Mouse (Mus musculus) liver, embryonic 13.5 days (tissue): Measurements from ENCODE around the gene Glcci1. TPM values are rescaled to one million over a fixed set of nuclear protein-coding genes. Genes with fewer than 3 reads are reported as not detected.
A peak's percentile ranks its signal among the peaks of the same experiment; 100 is the strongest.

ENCODE experiments used
- ATAC-seq: fragments of 200-750 bp; cut with Nextera tagmentation; 2 replicates; pipeline ENCODE4 v1.8.0; 2017; ENCODE audit warnings: low read depth, mild to moderate bottlenecking, moderate number of reproducible peaks, moderate library complexity
- DNase-seq: peaks from one replicate; pipeline ENCODE4 v3.0.0; 2022
- H3K27ac ChIP-seq: fragments of 300-500 bp; sonication (generic); 2 replicates; pipeline ENCODE4 v1.5.1; 2015; ENCODE audit warnings: moderate library complexity, mild to moderate bottlenecking, inconsistent platforms
- H3K27me3 ChIP-seq: fragments of 300-500 bp; sonication (generic); 2 replicates; pipeline ENCODE4 v1.6.1; 2015; ENCODE audit warnings: mild to moderate bottlenecking, inconsistent platforms
- H3K36me3 ChIP-seq: fragments of 300-500 bp; sonication (generic); 2 replicates; pipeline ENCODE4 v1.6.1; 2015; ENCODE audit warnings: mild to moderate bottlenecking, inconsistent platforms
- H3K4me1 ChIP-seq: fragments of 300-500 bp; sonication (generic); replicated peaks from 2 replicates; pipeline ENCODE4 v1.6.1; 2015; ENCODE audit warnings: inconsistent platforms
- H3K4me2 ChIP-seq: fragments of 300-500 bp; sonication (generic); 2 replicates; pipeline ENCODE4 v1.6.1; 2015; ENCODE audit warnings: inconsistent platforms, mild to moderate bottlenecking, moderate library complexity
- H3K4me3 ChIP-seq: fragments of 300-500 bp; sonication (generic); replicated peaks from 2 replicates; pipeline ENCODE4 v1.5.1; 2015; ENCODE audit warnings: mild to moderate bottlenecking, inconsistent platforms
- H3K9ac ChIP-seq: fragments of 300-500 bp; sonication (generic); 2 replicates; pipeline ENCODE4 v1.6.1; 2015; ENCODE audit warnings: mild to moderate bottlenecking, inconsistent platforms
- H3K9me3 ChIP-seq: fragments of 300-500 bp; sonication (generic); replicated peaks from 2 replicates; pipeline ENCODE4 v1.6.1; 2016; ENCODE audit warnings: inconsistent platforms
- WGBS: fragments of 180-500 bp; shearing (Covaris S2); methylation state at CpG from one replicate; pipeline ENCODE4 v1.1.7; 2015; ENCODE audit not compliant: insufficient replicate concordance; 5-methylcytosine and 5-hydroxymethylcytosine counted together
- polyA plus RNA-seq: library from polyadenylated mRNA; unstranded; fragments of >200 nt; fragmentation: Nextera tagmentation; extraction: Ambion mirVana; gene quantifications from 2 replicates; pipeline ENCODE4 v1.2.1, GENCODE M21; 2015

Gene Glcci1
- polyA plus RNA-seq, 1 experiment from 2014 or later = 1.1 TPM

DNA sequence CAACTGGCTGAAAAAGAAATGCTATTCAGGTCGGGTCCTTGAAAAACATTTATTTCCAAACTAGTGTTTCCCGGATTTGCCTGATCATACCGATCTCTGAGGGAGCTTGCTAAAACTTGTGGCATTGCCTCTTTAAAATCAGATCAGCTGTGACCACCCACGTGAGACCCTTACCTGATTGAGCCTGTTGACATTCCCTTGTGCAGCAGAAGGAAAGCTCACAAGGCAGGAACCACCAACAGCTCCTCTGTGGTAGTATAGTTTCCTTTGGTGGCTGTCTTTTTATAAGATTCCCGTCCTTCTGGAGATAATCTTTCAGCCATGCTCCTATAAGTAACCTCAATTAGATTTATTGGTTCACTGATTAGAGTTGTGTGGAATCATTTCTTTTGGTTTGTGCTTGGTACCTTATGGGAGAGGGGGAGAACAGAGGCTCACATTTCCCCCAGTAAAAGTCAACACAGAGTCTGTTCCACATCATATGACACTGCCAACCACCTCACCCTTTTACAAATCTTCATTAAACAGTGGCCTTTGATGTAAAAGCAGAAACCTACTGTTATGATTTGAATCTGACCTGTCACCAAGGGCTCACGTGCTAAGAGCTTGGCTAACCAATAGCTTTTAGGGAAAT is 12.0 kb upstream of the Glcci1 start:
- Histone ChIP-seq H3K27ac (no peak overlapping the region), H3K4me2 (no peak overlapping the region), H3K9ac (no peak overlapping the region), H3K36me3 (no peaks in the 10 kb centered on the region), H3K4me3 (no peak overlapping the region), H3K9me3 (no peaks in the 10 kb centered on the region), H3K27me3 (no peaks in the 10 kb centered on the region), H3K4me1 (no peaks in the 10 kb centered on the region)
- 51% methylated on average over 6 of the region's 6 CpGs for WGBS
- no peak for ATAC-seq
- DNase-seq = no peak

DNA sequence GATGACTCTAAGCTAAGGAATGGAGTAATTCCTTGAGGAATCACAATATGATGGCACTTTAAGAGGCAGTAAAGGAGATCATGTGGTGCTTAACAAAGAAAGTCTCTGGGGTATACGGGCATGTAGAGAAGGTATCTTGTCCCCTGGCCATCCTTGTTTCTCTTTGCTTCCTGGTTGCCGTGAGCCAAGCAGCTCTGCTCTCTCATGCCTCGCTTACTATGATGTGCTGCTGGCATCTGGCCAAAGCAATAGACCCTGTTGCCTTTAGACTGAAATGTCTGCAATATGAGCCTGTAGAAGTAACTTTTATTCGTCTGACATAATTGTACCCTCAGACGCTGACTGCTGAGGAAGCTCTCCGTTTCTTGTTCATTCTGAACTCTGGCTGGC is 11.5 kb upstream of the Glcci1 start:
- no peak for DNase-seq
- no peak for ATAC-seq
- 70% methylated on average over 6 of the region's 6 CpGs for WGBS
- Histone ChIP-seq H3K4me3 (no peak overlapping the region), H3K27me3 (no peaks in the 10 kb centered on the region), H3K36me3 (no peaks in the 10 kb centered on the region), H3K9me3 (no peaks in the 10 kb centered on the region), H3K9ac (no peak overlapping the region), H3K4me1 (no peaks in the 10 kb centered on the region), H3K4me2 (no peak overlapping the region), H3K27ac (no peak overlapping the region)

DNA sequence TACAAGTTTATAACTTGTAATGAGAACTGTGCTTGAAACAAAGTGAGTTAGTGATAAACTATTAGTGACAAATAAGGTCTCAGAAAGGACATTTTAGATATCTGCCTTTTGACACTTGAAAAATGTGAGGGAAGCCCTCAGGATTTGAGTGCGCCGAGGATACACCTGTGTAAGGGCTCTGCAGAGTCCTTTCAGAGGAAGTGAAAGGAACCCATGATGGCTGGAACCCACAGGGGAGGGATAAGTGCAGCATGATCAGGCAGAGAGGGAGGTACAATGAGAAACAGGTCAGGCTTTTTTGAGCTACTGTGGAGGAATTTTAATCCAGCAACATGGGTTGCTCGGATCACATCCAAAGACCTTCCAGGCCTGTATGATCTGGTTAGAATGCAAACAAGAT is 10.4 kb upstream of the Glcci1 start:
- no peaks in the 10 kb centered on the region for H3K4me1 ChIP-seq
- H3K4me3 ChIP-seq = no peak overlapping the region
- DNase-seq = no peak
- no peaks in the 10 kb centered on the region for H3K9me3 ChIP-seq
- H3K27ac ChIP-seq = no peak overlapping the region
- no peak overlapping the region for H3K9ac ChIP-seq
- 82% methylated on average over 3 of the region's 3 CpGs for WGBS
- no peaks in the 10 kb centered on the region for H3K36me3 ChIP-seq
- ATAC-seq = no peak
- no peaks in the 10 kb centered on the region for H3K27me3 ChIP-seq
- H3K4me2 ChIP-seq = no peak overlapping the region

DNA sequence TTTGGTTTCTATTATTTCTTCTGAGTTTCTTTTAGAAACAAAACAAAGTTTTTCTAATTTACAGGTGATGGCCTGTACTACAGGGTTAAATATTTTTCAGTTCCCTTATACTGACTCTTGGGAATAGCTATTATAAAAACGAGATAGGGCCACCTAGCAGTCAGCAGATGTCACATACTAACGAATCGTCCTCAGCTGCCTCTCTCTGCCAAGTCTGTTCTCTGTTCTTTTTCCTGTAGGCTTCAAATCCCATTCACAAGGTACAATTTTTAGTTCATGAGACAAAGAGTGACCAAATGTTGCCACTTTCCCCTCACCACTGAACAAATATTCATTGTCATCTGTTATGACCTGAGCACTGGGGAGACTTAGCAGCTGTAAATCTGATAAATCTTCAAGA is 5.4 kb upstream of the Glcci1 start:
- no peak overlapping the region for H3K27ac ChIP-seq
- no peak overlapping the region for H3K4me2 ChIP-seq
- H3K36me3 ChIP-seq = no peaks in the 10 kb centered on the region
- H3K9me3 ChIP-seq = no peaks in the 10 kb centered on the region
- WGBS = 51% methylated on average over 3 of the region's 3 CpGs
- H3K9ac ChIP-seq = no peak overlapping the region
- ATAC-seq (no peak), DNase-seq (no peak)
- no peak overlapping the region for H3K4me3 ChIP-seq
- H3K27me3 ChIP-seq = no peaks in the 10 kb centered on the region
- peaks cover 7% of the 10 kb centered on the region for H3K4me1 ChIP-seq

DNA sequence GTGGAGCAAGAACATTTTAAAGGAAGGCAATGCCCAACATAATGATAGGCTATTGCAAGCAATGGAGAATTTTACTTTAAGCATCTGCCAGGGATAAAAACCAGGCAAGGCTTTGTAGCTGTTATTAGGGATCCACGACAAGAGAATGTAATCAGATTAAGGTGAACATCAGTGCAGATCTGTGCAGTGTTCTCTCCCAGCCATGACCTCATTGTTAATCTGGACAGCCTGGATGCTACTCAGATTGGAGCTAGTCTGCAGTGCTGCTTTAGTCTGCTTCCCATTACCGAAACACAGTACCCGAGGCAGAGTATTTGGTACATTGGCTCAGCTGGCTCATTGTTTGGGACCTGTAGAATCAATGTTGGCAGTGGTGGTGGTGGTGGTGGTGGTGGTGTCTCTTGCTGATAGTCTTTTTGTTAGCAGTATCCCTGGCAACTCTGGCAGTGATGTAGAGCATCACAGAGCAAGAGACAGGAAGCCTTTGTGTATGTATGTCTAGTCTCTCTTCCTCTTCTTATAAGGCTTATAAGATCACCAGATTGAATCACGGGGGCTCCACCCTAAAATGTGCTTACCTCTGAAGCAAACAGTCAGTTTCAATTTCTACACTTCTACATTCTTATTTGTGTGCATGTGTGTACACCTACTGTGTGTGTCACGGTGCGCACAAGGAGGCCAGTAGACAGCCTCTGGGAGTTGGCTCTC is 4.7 kb upstream of the Glcci1 start:
- 68% methylated on average over 6 of the region's 6 CpGs for WGBS
- H3K4me3 ChIP-seq = no peak overlapping the region
- no peaks in the 10 kb centered on the region for H3K9me3 ChIP-seq
- H3K4me2 ChIP-seq = no peak overlapping the region
- peaks cover 7% of the 10 kb centered on the region for H3K4me1 ChIP-seq
- H3K9ac ChIP-seq = no peak overlapping the region
- no peak overlapping the region for H3K27ac ChIP-seq
- no peaks in the 10 kb centered on the region for H3K36me3 ChIP-seq
- ATAC-seq = no peak
- H3K27me3 ChIP-seq = no peaks in the 10 kb centered on the region
- DNase-seq = no peak

DNA sequence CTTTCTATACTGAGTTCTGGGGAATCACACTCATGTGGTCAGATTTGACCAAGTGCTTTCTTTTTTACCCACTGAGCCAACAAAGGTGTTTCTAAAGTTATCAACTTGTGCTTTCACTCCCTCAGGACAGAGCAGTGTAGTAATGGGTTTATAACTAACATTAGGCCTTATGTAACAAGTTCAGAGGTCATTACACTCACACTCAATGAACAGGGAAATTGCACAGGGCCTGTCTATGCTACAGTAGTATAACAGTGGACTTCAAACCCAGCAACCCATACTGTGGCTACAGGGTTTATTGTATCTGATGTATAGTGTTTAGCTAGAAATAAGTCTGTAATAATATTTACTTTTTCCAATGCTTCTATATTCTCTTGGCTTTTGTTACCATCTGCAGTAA is 2.8 kb upstream of the Glcci1 start:
- peaks cover 22% of the 10 kb centered on the region for H3K4me1 ChIP-seq
- H3K36me3 ChIP-seq = no peaks in the 10 kb centered on the region
- no peaks in the 10 kb centered on the region for H3K9me3 ChIP-seq
- DNase-seq (no peak), ATAC-seq (no peak)
- no peak overlapping the region for H3K4me2 ChIP-seq
- no peak overlapping the region for H3K9ac ChIP-seq
- no peak overlapping the region for H3K4me3 ChIP-seq
- H3K27me3 ChIP-seq = no peaks in the 10 kb centered on the region
- H3K27ac ChIP-seq = no peak overlapping the region

DNA sequence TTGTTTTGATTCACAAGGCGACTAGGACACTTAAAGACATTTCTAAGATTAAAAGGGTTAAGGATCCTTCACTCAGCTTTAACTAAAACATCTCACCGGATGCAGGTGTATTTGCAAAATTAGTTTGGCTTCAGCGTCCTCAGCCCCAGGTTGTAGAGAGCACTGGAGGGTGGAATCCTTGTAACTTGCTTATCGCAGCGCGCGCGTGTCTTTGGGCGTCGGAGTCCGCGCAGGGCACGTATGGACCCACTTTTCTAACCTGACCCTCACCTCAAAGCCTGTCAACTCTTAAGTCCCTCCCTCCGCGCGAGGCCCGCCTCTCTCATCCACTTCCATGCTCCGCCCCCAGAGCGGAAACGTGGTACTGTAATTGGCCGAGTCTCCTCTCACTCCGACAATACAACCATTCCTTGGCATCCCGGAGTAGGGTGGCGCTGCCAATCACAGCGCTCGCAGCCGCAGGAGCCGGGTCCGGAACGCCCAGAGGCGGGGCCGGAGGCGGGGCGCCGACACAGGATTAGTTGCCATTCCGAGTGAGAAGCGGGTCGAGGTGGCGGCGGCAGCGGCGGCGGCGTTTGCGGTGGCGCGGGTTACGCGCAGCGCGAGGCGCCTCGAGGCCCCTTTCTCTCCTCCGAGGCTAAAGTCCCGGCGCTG is 390 bp upstream of the Glcci1 start:
- no peaks in the 10 kb centered on the region for H3K9me3 ChIP-seq
- ATAC-seq (peak; percentile 97), DNase-seq (peak; percentile 99)
- peak overlapping the region; percentile 93 for H3K4me3 ChIP-seq
- H3K4me2 ChIP-seq = peak overlapping the region; percentile 99
- H3K4me1 ChIP-seq = peaks cover 32% of the 10 kb centered on the region
- H3K27ac ChIP-seq = peak overlapping the region; percentile 96
- H3K27me3 ChIP-seq = no peaks in the 10 kb centered on the region
- under 1% methylated on average over 56 of the region's 56 CpGs for WGBS
- no peaks in the 10 kb centered on the region for H3K36me3 ChIP-seq
- peak overlapping the region; percentile 95 for H3K9ac ChIP-seq

DNA sequence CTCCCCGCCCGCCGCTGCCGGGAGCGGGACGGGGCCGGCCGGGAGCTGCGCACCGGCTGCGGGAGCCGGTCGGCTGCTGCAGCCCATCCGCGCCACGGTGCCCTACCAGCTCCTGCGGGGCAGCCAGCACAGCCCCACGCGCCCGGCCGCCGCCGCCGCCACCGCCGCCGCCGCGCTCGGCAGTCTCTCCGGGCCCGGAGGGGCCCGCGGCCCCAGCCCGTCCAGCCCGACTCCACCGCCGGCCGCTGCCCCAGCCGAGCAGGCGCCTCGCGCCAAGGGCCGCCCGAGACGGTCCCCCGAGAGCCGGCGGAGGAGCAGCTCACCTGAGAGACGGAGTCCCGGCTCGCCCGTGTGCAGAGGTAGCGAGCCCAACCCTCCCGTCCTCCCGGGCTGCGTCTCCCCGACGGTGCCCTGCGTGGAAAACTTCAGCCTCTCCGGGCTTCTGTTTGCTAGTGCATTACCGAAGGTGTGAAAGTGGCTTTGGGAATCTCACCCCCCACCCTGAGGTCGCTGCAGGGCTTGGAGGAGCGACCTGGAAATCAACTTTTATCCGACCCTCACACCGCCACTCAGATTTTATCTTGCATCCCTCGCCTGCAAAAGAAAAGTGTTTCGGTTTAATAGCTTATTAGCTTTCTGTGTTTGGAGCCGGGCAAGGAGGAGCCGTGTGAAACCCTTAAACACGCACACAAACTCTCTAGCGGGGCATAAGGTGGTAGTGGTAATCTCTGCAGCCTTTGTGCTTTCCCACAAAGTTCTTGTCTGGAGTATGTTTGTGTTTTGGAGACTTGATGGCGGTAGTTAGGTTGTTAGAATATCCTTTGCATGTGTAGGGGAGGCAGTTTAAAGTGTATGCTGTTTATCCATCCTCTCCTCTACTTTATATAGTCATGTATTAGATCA is 812 bp downstream of the Glcci1 start:
- Histone ChIP-seq H3K4me1 (peaks cover 32% of the 10 kb centered on the region), H3K36me3 (no peaks in the 10 kb centered on the region), H3K9ac (peak overlapping the region; percentile 95), H3K27ac (peak overlapping the region; percentile 96), H3K27me3 (no peaks in the 10 kb centered on the region), H3K4me3 (peak overlapping the region; percentile 93), H3K9me3 (no peaks in the 10 kb centered on the region), H3K4me2 (peak overlapping the region; percentile 99)
- peak; percentile 34 for DNase-seq
- peak; percentile 11 for ATAC-seq
- WGBS = under 1% methylated on average over 73 of the region's 73 CpGs

DNA sequence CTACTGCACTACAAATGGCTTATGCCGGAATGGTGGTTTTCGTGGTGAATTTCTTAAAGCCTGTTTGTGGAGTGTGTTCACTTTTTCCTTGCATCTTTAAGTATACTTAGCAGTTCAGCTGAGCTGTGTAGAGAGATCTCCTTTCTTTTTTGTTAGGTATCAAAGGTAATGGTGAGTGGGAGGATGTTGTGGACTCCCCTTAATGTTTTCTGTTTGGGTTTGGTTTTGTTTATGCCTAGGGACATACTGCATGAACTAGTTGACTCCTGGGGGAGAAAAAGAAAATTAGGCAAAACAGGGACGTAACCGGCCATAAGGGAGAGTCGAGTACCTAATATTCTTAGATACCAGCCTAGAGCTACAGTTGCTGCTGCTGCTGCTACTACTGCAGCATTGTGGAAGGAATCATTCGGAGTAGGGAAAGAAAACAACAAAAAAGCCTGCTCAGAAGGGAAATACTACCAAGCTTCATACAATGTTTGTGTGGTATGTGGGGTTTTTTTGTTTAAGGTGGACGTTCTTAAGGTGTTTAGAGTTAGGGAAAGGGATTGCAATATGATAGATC is 1.5 kb downstream of the Glcci1 start:
- Histone ChIP-seq H3K9ac (peak overlapping the region; percentile 95), H3K27ac (no peak overlapping the region), H3K4me3 (peak overlapping the region; percentile 93), H3K4me2 (peak overlapping the region; percentile 99), H3K9me3 (no peaks in the 10 kb centered on the region), H3K27me3 (no peaks in the 10 kb centered on the region), H3K36me3 (no peaks in the 10 kb centered on the region), H3K4me1 (peaks cover 32% of the 10 kb centered on the region)
- WGBS = 25% methylated on average over 7 of the region's 7 CpGs
- DNase-seq = no peak
- no peak for ATAC-seq

DNA sequence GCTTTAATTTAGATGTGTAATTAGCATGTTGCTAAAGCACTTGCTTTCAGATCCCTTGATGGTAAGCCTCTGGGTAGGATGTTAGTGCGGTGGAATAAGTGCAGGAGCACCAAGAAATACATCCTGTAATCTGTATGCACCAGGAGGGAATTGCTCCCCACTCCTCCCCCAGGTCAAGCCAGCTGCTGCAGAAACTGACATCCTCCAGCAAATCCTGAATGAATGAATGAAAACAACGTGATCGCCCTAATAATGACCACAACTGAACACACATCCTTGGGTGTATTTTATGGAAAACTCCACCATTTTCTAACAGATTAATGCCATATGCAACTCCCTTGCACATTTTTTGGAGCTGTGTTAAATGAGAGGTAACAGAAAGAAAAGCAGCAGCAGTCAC is 2.0 kb downstream of the Glcci1 start:
- no peaks in the 10 kb centered on the region for H3K36me3 ChIP-seq
- 48% methylated on average over 3 of the region's 3 CpGs for WGBS
- H3K27me3 ChIP-seq = no peaks in the 10 kb centered on the region
- no peak overlapping the region for H3K9ac ChIP-seq
- ATAC-seq (no peak), DNase-seq (no peak)
- no peak overlapping the region for H3K27ac ChIP-seq
- H3K9me3 ChIP-seq = no peaks in the 10 kb centered on the region
- peaks cover 32% of the 10 kb centered on the region for H3K4me1 ChIP-seq
- peak overlapping the region; percentile 93 for H3K4me3 ChIP-seq
- H3K4me2 ChIP-seq = peak overlapping the region; percentile 99

DNA sequence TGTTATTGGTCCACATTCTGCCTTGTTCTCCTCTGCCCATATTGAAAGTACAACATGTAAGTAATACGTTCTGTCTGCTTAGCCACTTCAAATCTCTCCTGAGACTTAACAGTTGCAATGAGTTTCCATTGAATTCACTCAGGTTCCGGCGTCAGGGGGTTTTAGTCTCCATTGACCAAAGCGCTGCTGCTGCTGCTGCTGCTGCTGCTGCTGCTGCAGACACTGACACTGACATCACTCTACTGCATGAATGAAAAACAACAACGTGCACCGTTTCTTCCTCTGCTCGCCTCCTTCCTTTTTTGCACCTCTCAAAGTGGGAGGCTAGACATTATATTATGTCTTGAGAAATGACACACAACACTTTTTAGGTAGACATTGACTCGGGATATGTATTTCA is 3.0 kb downstream of the Glcci1 start:
- Histone ChIP-seq H3K4me3 (no peak overlapping the region), H3K9ac (no peak overlapping the region), H3K36me3 (no peaks in the 10 kb centered on the region), H3K4me1 (peaks cover 32% of the 10 kb centered on the region), H3K27me3 (no peaks in the 10 kb centered on the region), H3K9me3 (no peaks in the 10 kb centered on the region), H3K27ac (no peak overlapping the region), H3K4me2 (no peak overlapping the region; the same call in 1 of the 2 replicates)
- no peak for DNase-seq
- ATAC-seq = no peak
- WGBS = 53% methylated on average over 8 of the region's 8 CpGs
